Mouse (Mus musculus): ENCODE measurements around the gene Bysl.

Bysl gene

DNA sequence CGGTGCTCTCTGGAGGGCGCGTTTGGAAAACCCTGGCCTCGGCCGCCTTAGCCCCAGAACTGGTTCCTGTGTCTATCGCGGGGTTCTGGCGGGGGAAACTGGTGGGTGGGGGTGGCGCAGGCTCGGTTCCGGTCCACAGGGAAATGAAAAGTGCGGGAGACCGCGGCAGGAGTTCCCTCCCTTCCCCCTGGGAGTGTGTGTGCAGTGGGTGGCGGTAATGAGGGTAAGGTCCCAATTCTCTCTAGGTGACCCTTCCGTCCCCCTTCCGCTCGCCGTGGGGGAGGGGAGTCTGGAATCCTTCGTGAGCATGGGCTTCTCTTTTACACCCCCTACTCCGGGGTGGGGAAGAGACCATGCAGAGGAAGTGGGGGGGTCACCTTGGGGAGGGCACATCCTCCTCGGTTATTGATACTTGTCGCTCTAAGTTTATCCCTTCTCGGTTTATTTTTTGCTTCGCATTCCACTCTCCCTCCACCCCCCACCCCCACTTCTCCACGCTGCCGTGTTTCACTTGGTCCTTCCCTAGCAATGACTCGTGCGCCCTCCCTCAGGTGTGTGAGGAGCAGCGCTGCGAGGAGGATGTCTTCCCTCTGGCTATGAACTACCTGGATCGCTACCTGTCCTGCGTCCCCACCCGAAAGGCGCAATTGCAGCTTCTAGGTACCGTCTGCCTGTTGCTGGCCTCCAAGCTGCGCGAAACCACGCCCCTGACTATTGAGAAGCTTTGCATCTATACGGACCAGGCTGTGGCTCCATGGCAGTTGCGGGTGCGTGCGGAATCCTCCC lies 16.9 kb downstream of the Bysl start:
- peak; percentile 59 for DNase-seq (ENCODE audit: low read depth)

DNA sequence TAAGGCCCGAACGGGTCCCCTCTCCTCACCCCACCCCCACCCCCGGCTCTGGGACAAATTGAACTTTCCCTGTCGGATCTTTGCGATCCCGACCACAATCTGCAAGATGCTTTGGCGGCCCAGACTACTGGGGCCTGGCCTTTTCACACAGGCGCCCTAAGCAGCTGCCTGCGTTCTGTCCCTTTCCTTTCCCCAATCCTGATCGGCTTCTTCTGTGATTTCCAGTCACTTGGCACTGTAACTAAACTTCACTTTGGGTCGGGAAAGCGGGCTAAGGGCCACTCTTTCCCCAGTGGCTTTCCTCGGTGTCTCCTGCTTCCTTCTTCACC lies 17.5 kb downstream of the Bysl start:
- DNase-seq (ENCODE audit: low read depth) = no peak

DNA sequence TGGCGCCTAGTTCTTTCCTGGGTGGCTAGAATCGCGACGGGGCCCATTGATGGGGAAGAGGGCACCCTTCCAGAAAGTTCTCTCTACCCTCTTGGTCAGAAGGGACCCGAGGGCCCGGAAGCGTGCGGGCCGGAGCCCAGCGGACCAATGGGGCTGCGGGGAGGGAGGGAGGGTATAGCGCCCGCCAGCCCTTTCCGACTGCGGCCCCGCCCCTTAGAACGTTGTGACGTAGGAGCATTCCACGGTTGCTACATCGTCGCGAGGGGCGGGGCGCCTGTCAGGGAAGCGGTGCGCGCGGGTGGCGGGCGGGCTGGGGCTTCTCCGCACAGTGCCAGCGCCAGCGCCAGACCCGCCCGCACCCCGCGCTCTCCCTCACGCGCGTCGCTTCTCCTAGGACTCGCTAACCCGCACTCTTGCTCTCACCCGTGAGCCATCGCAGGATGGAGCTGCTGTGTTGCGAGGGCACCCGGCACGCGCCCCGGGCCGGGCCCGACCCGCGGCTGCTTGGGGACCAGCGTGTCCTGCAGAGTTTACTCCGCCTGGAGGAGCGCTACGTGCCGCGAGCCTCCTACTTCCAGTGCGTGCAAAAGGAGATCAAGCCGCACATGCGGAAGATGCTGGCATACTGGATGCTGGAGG lies 18.0 kb downstream of the Bysl start:
- peak; percentile 95 for DNase-seq (ENCODE audit: low read depth)

DNA sequence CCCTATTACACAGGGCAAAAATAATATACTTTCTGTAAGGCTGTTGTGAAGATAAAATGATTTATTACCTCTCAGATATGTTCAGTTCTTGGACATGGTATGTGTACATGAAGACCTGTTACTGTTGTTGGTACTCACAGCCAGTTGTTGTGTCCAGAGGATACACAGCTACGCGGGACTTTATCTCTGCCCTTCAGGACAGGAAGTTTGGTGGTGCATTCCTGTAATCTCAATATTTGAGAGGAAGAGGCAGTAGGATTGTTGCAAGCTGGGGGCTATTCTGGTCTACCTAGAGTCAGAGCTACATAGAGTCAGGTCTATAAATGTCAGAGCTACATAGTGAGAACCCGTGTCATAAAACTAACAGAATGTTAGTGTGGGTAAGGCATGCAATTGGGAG lies 20.2 kb downstream of the Bysl start:
- no peak for DNase-seq (ENCODE audit: low read depth)

- no peak for DNase-seq (ENCODE audit: low read depth)
These were observed 22.8 kb downstream of the Bysl start for GRCm38 (mm10) chr17:47588517-47588916.

DNA sequence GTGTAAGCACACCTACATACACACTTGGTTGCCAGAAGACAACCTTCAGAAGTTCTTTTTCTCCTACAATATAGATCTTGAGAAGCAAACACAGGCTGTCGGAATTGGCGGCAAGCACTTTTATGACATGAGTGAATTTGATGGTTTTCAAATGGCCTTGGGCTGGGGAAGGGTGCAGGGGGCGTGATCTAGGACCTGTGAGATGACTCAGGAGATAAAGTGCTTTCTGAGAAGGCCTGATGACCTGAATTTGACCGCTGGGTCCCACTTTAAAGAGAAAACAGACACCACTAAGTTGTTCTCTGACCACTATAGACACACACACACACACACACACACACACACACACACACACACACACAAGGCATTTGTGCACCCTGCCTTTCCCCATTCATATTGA lies 30.3 kb downstream of the Bysl start:
- no peak for DNase-seq (ENCODE audit: low read depth)

- no peak for DNase-seq (ENCODE audit: low read depth)
These were observed 32.6 kb downstream of the Bysl start for GRCm38 (mm10) chr17:47578655-47579054.

DNA sequence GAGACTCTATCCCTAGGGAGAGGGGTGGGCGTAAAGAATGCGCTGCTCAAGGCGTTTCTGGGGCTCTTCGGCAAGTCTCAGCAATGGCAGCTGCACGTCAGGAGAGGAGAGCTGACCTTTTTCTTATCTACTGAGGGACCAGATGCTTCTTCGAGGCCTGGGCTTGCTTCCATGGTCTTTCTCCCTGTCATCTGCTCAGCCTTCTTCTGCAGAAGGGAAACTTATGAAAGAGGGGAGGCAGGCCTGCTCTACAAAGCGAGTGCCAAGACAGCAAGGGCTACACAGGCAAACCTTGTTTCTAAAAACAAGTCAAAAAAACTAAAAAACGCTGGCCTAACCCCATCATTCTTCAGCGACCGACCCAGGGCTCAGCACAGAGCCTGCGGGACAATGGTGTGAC lies 36.5 kb downstream of the Bysl start:
- no peak for DNase-seq (ENCODE audit: low read depth)

- DNase-seq (ENCODE audit: low read depth) = no peak
These were observed 37.3 kb downstream of the Bysl start for GRCm38 (mm10) chr17:47574028-47574427.

GRCm38 (mm10) chr17:47572436-47572835 lies 38.9 kb downstream of the Bysl start:
- DNase-seq (ENCODE audit: low read depth) = no peak

GRCm38 (mm10) chr17:47571621-47572020 lies 39.7 kb downstream of the Bysl start:
- no peak for DNase-seq (ENCODE audit: low read depth)

- no peak for DNase-seq (ENCODE audit: low read depth)
These were observed 42.3 kb downstream of the Bysl start for GRCm38 (mm10) chr17:47568951-47569527.

GRCm38 (mm10) chr17:47568389-47568788 lies 42.9 kb downstream of the Bysl start:
- no peak for DNase-seq (ENCODE audit: low read depth)

- no peak for DNase-seq (ENCODE audit: low read depth)
These were observed 44.0 kb downstream of the Bysl start for GRCm38 (mm10) chr17:47567271-47567670.

DNA sequence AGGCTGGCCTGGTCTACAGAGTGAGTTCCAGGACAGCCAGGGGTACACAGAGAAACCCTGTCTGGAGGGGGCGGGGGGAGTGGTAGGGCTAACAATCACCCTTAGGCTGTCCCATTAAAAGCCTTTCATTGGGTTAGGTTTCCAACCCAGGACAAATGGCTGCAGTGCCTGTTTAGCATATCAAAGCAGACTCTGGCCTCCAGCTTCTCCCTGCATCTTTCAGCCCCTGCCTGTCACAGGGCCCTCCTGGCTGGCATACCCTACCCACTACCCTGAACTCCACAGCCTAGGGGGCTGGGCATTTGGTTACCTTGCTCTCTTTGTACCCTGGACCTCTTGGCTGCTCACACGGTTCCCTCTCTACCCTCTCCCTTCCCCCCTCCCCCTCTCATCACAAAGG lies 45.2 kb downstream of the Bysl start:
- DNase-seq (ENCODE audit: low read depth) = no peak

- DNase-seq (ENCODE audit: low read depth) = no peak
These were observed 46.7 kb downstream of the Bysl start for GRCm38 (mm10) chr17:47564612-47565011.

- DNase-seq (ENCODE audit: low read depth) = no peak
These were observed 48.4 kb downstream of the Bysl start for GRCm38 (mm10) chr17:47562875-47563274.

GRCm38 (mm10) chr17:47559726-47560125 lies 51.6 kb downstream of the Bysl start:
- DNase-seq (ENCODE audit: low read depth) = no peak

DNA sequence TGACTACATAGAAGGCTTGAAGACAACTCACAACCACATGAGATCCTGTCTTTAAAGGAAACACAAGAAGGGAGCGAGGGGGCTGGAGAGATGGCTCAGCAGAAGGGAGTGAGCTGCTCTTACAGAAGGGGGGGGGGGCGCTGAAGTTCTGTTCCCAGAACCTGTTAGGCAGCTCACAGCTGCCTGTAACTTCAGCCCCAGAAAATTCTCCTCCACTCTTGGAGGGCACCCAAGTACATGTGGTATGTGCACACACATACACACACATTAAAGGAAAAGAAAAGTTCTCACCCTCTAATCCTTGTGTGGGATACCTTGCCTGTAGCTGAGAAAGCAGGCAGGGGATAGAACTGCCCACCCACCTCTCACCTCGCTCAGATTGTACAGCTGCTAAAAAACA lies 54.1 kb downstream of the Bysl start:
- no peak for DNase-seq (ENCODE audit: low read depth)

DNA sequence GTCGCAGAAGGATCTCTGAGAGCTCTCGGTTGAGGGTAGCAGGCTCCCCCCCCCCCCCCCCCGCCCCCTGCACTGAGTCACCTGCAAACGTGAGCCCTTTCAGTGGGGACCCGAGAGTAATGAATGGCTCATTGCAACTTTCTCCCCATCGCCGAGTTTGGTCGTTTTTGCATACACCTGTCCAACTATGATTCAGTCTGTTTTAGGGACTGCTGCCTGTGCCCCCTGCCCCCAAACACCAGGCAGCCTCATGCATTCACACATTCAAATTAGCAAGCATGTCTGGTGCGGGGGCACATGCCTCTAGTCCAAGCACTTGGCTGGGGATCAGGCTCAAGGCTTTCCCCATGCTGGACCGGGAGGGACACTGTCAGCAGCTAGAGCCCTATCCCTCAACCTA lies 56.7 kb downstream of the Bysl start:
- DNase-seq (ENCODE audit: low read depth) = no peak

DNA sequence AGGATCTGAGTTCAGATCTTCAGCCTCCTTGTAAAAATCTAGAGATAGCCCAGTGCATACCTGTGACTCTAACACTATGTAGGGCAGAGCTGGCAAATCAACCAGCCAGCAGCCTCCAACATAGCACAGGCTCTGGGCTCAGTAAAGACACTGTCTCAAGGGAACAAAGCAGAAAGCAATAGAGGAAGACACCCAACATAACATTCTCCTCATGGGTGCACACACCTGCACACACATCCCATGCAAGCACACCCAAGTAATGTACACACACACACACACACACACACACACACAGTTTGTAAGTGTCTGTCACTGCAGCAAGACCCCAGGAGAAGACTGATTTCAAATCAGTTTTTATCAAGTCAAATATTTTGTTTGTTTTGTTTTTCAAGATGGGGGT lies 58.3 kb downstream of the Bysl start:
- no peak for DNase-seq (ENCODE audit: low read depth)

DNA sequence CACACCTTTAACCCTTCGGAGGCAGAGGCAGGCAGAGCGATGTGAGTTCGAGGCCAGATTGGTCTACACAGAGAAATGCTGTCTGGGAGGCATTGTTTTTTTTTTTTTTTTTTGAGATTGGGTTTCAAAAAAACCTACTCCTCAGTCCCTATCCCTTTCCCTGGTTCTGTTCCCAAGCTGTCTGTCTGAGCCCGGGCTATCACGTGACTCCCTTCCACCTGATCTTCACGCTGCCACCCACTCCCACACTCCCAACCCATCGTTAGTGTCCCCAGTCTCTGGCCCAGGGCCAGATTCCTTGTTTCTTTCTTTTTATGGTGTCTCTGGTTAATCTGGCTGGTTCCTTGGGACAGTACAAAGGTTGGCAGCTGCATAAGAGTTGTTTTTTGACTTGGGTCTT lies 60.2 kb downstream of the Bysl start:
- DNase-seq (ENCODE audit: low read depth) = no peak
